Mouse (Mus musculus) heart, adult 9 months (tissue): ENCODE measurements around the gene Brd3os.

Experiments used
- DNase-seq, 2 experiments: peaks; one replicate each; pipeline ENCODE4 v3.0.0; 2022; ENCODE audit warnings: low spot score in 2 of 2

Gene Brd3os

DNA sequence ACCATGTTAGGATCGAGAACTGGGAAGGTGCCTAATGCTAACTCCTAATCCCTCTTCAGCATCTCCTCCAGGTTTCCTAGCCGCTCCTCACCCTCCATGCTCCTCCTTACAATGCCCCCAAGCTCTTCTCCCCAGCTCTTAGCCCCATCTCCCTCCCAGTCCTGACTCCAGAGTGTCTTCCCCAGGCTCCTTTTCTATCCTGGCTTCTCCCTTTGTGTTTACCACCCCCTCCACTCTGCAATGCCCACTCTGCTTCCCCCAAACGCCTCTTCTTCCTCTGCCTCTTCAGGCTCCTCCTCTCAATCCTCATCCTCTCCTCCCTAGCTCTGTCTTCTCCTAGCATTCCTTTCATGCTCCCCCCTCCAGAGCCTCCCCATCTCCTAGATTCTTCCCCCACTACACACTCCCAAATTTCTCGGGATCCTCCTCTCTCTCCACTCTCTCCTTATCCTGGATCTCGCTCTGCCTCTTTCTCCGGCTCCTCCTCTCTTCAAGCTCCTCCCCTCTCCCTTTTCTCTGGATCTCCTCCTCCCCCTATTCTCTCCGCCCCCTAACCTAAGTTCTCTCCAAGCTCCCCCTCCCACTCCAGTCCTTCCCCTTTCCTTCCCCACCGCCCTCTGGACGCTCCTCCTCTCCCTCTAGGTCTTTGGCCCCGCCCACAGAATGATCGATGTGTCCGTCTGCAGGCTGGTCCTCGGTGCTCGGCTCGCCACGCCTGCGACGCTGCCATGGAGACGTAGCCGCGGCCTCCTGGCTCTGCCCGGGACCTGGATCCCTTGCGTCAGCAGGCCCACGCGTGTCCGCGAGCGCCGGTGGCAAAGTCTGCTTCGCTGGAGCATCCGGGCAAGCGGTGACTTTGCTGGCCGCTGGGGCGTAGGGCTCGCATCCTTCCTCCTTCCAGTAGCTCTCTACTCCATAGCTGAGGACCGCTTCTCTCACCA is at the start of gene Brd3os:
TSS of gene Brd3os (plus strand) at position 558 of the 941 bp plus-strand sequence.
- DNase-seq, result peak; percentile 91 to 94

GRCm38 (mm10) chr2:27394158-27394832 is 47.8 kb upstream of the Brd3os start:
- DNase-seq, result no peak

DNA sequence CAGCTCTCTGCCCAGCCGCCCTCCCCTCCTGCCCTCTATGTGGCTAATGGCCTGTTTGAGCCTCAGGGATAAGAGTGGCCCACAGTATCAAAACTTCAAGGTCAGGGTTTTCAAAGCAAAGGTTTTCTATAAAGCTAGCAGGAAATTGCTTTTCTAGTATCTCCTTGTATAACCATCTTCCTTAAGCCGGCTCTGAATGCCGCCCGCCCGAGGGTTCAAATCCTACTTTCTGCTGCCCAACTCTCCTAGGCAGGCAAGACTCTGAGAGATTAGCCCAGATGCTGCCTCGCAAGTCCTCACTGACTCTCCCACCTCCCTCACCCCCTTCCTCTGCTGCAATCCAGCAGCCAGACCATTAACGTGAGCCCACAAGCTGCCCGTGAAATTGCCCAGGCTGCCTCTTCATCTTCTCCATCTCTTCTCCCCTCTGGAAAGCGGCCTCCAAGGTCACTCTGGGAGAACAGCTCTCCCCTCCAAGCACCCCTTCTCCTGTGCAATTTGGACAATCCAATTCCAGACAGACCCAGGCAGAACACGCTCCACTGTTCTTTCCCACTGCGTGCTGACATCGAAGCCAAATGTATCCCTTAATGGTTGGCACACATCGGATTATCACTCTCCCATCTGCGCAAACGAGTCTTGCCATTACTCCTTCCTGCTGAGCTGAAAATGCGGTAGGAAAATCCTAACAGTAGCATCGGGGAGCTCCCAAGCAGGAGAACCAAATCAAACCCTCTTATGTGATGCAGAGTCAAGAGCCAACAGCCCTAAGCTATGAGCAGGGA is 45.3 kb upstream of the Brd3os start:
- DNase-seq, result no peak

DNA sequence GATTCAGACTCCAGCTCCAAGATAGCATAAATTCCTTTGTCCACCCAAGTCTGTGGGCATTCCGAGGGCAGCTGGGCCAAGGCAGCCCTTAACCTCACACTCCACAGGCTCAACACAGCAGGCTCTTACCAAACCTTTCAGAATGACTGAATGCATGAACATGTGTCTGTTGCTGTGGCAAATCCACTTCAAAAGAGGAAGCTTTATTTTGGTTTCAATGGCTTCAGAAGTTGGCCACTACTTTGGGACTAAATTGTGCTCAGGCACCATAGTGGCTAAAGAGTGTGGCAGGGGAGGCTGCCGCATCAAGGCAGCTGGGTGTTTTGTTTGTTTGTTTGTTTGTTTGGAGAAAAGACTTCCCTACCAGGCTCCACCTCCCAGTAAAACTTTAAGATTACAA is 42.0 kb upstream of the Brd3os start:
- DNase-seq, result no peak

GRCm38 (mm10) chr2:27401544-27401943 is 40.6 kb upstream of the Brd3os start:
- no peak for DNase-seq

GRCm38 (mm10) chr2:27404375-27405093 is 37.6 kb upstream of the Brd3os start:
- DNase-seq, result no peak

DNA sequence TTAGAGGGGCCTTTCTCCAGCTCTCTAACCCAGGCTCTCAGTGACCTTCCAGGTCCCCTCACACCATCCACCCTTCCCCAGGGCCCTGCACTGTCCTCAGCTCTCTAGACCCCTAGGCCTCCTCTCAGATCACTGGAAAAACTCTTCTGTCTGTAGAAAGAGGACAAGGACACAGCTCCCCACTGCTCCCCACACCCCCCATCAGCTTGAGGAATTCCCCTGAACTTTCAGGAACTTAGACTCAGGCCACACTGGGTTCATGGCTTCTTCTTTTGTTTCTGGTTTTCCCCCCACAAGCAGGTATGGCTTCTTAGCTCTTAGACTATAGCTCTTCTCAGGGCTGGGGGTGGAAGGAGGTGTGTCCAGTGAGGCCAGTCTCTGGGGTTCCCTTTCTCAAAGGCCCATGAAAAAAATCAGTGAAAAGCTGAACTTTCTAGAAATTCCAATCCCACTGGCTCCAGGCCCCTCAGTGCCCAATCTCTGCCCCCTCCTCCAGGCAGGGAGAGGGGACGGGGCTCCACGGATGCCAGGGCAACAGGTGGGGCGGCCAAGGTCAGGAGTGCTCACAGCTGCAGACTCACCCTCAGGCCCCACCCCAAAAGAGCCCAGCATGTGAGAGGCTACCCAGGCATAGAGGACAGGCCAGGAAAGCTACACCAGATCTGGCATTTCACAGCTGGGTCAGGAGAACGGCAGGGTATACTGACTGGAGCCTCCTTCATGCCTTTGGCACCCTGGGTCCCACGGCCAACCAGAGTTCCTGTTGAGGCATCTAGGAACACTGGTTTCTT is 36.8 kb upstream of the Brd3os start:
- DNase-seq, result no peak

- no peak for DNase-seq
These were observed 35.2 kb upstream of the Brd3os start for GRCm38 (mm10) chr2:27406928-27407327.

- no peak for DNase-seq
These were observed 33.9 kb upstream of the Brd3os start for GRCm38 (mm10) chr2:27408194-27408593.

GRCm38 (mm10) chr2:27410518-27411140 is 31.5 kb upstream of the Brd3os start:
- DNase-seq, result no peak

GRCm38 (mm10) chr2:27411688-27412174 is 30.4 kb upstream of the Brd3os start:
- peak; percentile 38 to 52 for DNase-seq

GRCm38 (mm10) chr2:27412245-27412800 is 29.8 kb upstream of the Brd3os start:
- no peak for DNase-seq

DNA sequence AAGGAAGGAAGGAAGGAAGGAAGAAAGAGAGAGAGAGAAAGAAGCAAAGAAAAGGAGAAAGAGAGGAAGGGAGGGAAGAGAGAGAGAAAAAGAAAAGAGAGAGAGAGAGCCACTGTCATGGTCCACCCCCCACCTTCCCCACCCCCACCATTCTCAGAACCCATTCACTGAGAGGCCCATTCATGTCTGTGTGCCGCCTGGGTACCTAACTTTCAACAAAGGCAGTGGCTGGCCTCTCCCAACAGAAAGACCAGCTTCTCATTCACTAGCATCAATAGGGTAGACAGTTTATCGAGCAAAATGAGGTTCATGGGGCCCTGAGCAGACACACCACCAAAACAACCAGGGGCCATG is 28.6 kb upstream of the Brd3os start:
- no peak for DNase-seq

DNA sequence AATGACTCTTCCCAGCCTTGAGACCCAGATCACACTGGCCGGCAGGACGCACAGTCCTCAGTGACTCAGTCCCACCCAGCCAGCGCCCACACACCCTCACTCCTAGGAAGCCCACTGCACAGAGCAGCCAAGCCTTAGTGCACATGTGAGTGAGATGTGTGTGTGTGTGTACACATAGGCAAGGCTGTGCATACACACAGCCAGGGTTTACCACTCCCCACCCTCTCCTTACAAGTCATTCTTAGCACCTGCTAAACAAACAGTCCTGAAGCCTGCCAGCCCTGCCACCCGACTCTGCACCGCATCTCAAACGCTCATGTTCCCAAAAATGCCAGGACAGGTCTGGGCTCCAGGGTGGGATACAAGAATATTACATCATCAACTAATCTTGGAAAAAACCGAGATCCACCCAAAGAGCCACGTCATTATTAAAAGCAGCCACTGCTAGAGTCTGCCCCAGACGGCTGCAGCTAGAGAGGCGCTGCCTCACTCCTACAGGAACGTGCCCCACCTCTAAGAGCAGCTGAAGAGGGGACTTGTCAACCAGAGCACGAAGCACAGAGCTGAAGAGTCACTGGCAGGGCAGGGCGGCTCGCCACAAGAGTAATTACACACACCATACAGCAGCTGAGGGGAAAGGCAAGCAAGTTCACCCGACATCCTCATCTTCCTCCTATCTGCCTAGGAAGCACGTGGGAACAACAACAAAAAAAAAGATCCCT is 28.0 kb upstream of the Brd3os start:
- DNase-seq, result no peak

GRCm38 (mm10) chr2:27415060-27415783 is 26.9 kb upstream of the Brd3os start:
- no peak for DNase-seq

DNA sequence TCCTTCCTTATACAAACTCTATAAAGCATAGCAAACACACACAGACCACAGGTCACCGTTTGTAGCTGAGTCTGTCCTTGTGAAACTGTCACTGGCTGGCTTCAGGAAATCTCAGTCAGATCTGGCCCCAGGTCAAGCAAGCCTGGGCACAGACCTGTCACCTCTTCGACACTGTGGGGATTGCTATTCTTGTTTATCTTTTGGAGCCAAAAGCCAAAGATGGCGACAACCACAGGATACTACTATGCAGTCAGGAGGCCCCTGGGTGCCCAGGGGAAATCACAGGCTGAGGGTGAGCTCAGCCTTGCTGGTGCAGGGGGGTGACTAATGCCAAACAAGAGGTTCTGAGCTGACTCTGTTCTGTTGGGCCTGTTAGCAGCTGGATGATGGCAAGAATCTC is 25.7 kb upstream of the Brd3os start:
- peak; percentile 50 to 60 for DNase-seq

DNA sequence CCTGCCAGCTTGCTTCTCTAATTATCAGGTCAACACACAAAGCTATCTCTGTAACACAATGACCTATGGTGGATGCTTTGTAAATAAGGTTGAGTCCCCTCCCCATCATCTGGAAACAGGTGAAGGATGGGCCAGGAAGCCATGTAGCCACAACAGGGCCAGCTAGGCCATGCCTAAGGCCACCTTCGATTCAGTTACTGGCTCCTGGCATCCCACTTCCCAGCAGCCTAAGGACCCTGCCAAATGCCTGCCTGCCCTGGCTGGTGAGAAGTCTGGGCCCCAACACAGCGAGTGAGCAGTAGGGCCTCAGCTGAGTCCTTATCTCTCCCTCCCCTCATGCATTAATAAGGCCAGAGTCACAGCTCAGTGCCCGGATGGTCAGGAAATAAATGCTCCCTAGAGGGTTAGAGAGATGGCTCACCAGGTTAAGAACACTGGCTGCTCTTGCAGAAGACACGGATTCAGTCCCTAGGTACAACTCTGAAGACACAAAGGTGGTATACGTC is 24.4 kb upstream of the Brd3os start:
- DNase-seq, result no peak

GRCm38 (mm10) chr2:27418577-27419070 is 23.5 kb upstream of the Brd3os start:
- DNase-seq, result peak in 1 of 2 experiments; percentile 57
